Mouse (Mus musculus): ENCODE results near the gene Hist1h4d. TPM values are rescaled to one million over a fixed set of nuclear protein-coding genes. Genes with fewer than 3 reads are reported as not detected.
"Not testable (repeated sequence)": the region's sequence is repeated elsewhere in the genome, so short reads cannot be mapped to it uniquely, and the experiment has no call there.

Gene Hist1h4d
- total RNA-seq, 1 experiment from 2014 or later, result 92.3 TPM

- ATAC-seq (ENCODE audit: extremely low read depth, insufficient number of reproducible peaks, low FRiP score, poor library complexity, severe bottlenecking), result no peak
Observed at GRCm38 (mm10) chr13:23546694-23547093, 34.7 kb upstream of the Hist1h4d start.

GRCm38 (mm10) chr13:23550761-23551145 lies 30.6 kb upstream of the Hist1h4d start:
- ATAC-seq (ENCODE audit: extremely low read depth, insufficient number of reproducible peaks, low FRiP score, poor library complexity, severe bottlenecking), result no peak

- ATAC-seq (ENCODE audit: extremely low read depth, insufficient number of reproducible peaks, low FRiP score, poor library complexity, severe bottlenecking), result peak; percentile 70
Observed at GRCm38 (mm10) chr13:23551146-23551834, 30.1 kb upstream of the Hist1h4d start, which contains the start of gene Hist1h4f. Gene Hist1h4f (minus strand): TSS chr13:23551648.

GRCm38 (mm10) chr13:23551931-23552914 lies 29.2 kb upstream of the Hist1h4d start:
- no peak for ATAC-seq (ENCODE audit: extremely low read depth, insufficient number of reproducible peaks, low FRiP score, poor library complexity, severe bottlenecking)

GRCm38 (mm10) chr13:23552962-23553361 lies 28.4 kb upstream of the Hist1h4d start, which contains the start of gene Hist1h1d:
Gene Hist1h1d (plus strand): TSS chr13:23553262.
- ATAC-seq (ENCODE audit: extremely low read depth, insufficient number of reproducible peaks, low FRiP score, poor library complexity, severe bottlenecking), result no peak

GRCm38 (mm10) chr13:23554393-23554792 lies 27.0 kb upstream of the Hist1h4d start:
- ATAC-seq (ENCODE audit: extremely low read depth, insufficient number of reproducible peaks, low FRiP score, poor library complexity, severe bottlenecking), result no peak

GRCm38 (mm10) chr13:23554925-23555838 lies 26.2 kb upstream of the Hist1h4d start:
- peak; percentile 72 for ATAC-seq (ENCODE audit: extremely low read depth, insufficient number of reproducible peaks, low FRiP score, poor library complexity, severe bottlenecking)

- peak; percentile 58; the same call in 1 of the 2 replicates for ATAC-seq (ENCODE audit: extremely low read depth, insufficient number of reproducible peaks, low FRiP score, poor library complexity, severe bottlenecking)
Observed at GRCm38 (mm10) chr13:23555839-23556416, 25.5 kb upstream of the Hist1h4d start.

- no peak for ATAC-seq (ENCODE audit: extremely low read depth, insufficient number of reproducible peaks, low FRiP score, poor library complexity, severe bottlenecking)
Observed at GRCm38 (mm10) chr13:23556906-23557305, 24.5 kb upstream of the Hist1h4d start.

- ATAC-seq (ENCODE audit: extremely low read depth, insufficient number of reproducible peaks, low FRiP score, poor library complexity, severe bottlenecking), result not testable (repeated sequence)
Observed at GRCm38 (mm10) chr13:23560699-23561098, 20.7 kb upstream of the Hist1h4d start.

- ATAC-seq (ENCODE audit: extremely low read depth, insufficient number of reproducible peaks, low FRiP score, poor library complexity, severe bottlenecking), result not testable (repeated sequence)
Observed at GRCm38 (mm10) chr13:23561531-23561882, 19.9 kb upstream of the Hist1h4d start.

- ATAC-seq (ENCODE audit: extremely low read depth, insufficient number of reproducible peaks, low FRiP score, poor library complexity, severe bottlenecking), result peak; percentile 94
Observed at GRCm38 (mm10) chr13:23561883-23562659, 19.3 kb upstream of the Hist1h4d start, which contains the start of gene Hist1h3e. Gene Hist1h3e (minus strand): TSS chr13:23562369.

- ATAC-seq (ENCODE audit: extremely low read depth, insufficient number of reproducible peaks, low FRiP score, poor library complexity, severe bottlenecking), result peak; percentile 45; the same call in 1 of the 2 replicates
Observed at GRCm38 (mm10) chr13:23562699-23563462, 18.5 kb upstream of the Hist1h4d start.

- no peak for ATAC-seq (ENCODE audit: extremely low read depth, insufficient number of reproducible peaks, low FRiP score, poor library complexity, severe bottlenecking)
Observed at GRCm38 (mm10) chr13:23564482-23564881, 16.9 kb upstream of the Hist1h4d start.

- not testable (repeated sequence) for ATAC-seq (ENCODE audit: extremely low read depth, insufficient number of reproducible peaks, low FRiP score, poor library complexity, severe bottlenecking)
Observed at GRCm38 (mm10) chr13:23570261-23571021, 11.0 kb upstream of the Hist1h4d start.

- peak; percentile 84 for ATAC-seq (ENCODE audit: extremely low read depth, insufficient number of reproducible peaks, low FRiP score, poor library complexity, severe bottlenecking)
Observed at GRCm38 (mm10) chr13:23571022-23571503, 10.3 kb upstream of the Hist1h4d start, which contains the start of the genes Hist1h2ae and Hist1h2bg. Gene Hist1h2ae (minus strand): TSS chr13:23571220. Gene Hist1h2bg (plus strand): TSS chr13:23571396.

Data from neutrophil, adult 5-6 weeks (primary cell).